Mouse (Mus musculus): ENCODE data around the gene 4930451I11Rik. TPM values are rescaled to one million over a fixed set of nuclear protein-coding genes. Genes with fewer than 3 reads are reported as not detected.

The 4930451I11Rik gene
- not detected for total RNA-seq (2021)
- long read RNA-seq, experiment 1 = 0 reads
- long read RNA-seq, experiment 2 = 0 reads

DNA sequence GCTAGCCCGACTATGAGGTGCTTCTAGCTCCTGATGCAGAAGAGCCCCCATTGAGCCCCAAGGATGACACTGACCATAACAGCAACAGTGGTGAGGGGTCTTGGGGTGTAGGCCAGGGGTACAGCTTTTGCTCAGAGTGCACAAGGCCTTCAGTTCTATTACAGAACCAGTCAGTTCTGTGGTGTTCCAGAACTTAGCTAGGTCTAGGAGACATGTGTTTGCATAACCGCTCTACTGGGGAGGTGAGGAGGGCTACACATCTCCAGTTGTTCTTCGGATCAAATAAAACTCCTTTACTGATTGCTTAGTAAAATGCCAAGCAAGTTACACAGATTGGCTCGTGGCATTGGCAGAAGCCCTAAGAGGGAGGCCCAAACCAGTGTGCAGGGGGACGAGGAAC lies at the start of gene 4930451I11Rik:
TSS of gene 4930451I11Rik (minus strand) at position 101 of the 400 bp plus-strand sequence.
- intact Hi-C loops (cut with DNase I) = no loop called here

DNA sequence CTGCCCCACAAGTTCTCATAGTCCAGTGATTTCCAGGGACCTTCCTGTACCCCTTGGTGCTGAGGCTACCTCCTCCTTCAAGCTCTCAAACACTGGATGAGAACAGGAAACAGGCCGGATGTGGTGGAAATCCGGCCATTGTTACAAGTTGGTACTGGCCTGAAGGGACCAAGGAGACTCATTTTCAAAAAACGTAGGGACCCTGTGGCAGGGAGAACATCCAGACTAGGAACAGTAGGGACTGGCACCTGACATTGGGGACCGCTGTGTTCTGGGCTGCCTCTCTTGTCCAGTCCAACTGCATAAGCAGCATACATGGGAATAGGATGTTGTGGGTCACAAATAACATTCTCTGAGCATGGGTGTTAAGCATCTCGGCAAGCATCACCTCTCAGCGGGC lies 49.6 kb upstream of the 4930451I11Rik start:
- peak in 1 of 2 experiments; percentile 38 for DNase-seq
- intact Hi-C loops (cut with DNase I) = loop anchor here (2.0 kb wide), 1 partner anchor 16 kb away; no protein-coding TSS in a partner anchor

More for the DNA sequence above, at the start of gene 4930451I11Rik:
- no peak for DNase-seq

GRCm38 (mm10) chr7:126877239-126877638 lies 45.8 kb upstream of the 4930451I11Rik start:
- intact Hi-C loops (cut with DNase I) = no loop called here
- no peak for DNase-seq

- intact Hi-C loops (cut with DNase I) = no loop called here
- no peak for DNase-seq
Observed at GRCm38 (mm10) chr7:126870520-126870891, 39.1 kb upstream of the 4930451I11Rik start.

DNA sequence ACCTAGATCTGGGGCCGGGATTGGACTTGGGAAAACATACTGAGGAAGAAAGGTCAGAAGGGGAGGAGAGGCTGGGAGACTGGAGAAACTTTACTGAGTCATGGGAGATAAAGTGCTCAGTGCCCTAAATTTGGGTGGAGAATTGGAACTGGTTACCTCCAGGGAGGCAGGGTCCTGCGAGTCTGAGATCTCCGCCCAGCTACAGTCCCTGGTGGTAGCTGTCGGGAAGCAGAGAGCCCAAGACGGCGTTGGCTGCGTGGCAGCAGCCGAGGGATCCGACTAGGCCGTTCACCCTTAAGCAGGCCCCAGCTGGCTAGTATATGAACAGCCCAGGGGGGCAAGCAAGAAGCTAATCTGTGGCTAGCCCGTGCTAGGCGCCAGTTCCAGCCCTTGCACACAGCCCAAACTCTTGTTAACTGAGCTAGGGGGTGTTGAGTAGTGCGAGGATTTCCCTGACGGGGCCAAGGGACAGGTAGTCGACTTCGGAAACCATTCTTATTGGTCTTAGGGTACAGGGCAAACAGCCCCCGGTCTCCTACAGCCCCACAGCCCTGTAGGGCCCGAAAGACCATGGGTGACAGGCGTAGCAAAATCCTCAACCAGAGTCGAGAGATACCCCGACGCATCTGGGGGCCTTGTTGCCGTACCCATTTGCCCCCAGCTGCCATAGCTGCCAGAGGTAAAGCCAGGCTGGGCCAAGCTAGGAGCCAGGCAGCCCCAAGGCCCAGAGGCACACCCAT lies 38.5 kb upstream of the 4930451I11Rik start:
- intact Hi-C loops (cut with DNase I) = no loop called here
- no peak for DNase-seq

- no peak for DNase-seq
- intact Hi-C loops (cut with DNase I) = no loop called here
Observed at GRCm38 (mm10) chr7:126868003-126868402, 36.6 kb upstream of the 4930451I11Rik start.

GRCm38 (mm10) chr7:126867534-126867933 lies 36.1 kb upstream of the 4930451I11Rik start:
- intact Hi-C loops (cut with DNase I) = no loop called here
- no peak for DNase-seq

- intact Hi-C loops (cut with DNase I) = loop anchor here (2.0 to 5.0 kb wide), 2 partner anchors 17 to 34 kb away; no protein-coding TSS in a partner anchor
Observed at GRCm38 (mm10) chr7:126863791-126864190, 32.4 kb upstream of the 4930451I11Rik start.

GRCm38 (mm10) chr7:126862147-126862784 lies 30.8 kb upstream of the 4930451I11Rik start, which contains the start of gene Ino80e:
Ino80e (minus strand) TSS chr7:126862377.
- peak; percentile 95 for DNase-seq
- intact Hi-C loops (cut with DNase I) = loop anchor here (5.0 kb wide), 1 partner anchor 35 kb away; no protein-coding TSS in a partner anchor

More at GRCm38 (mm10) chr7:126863791-126864190, 32.4 kb upstream of the 4930451I11Rik start:
- DNase-seq = no peak

- intact Hi-C loops (cut with DNase I) = loop anchor here (5.0 kb wide), 1 partner anchor 36 kb away; no protein-coding TSS in a partner anchor
- peak; percentile 93 to 96 for DNase-seq
Observed at GRCm38 (mm10) chr7:126861429-126862130, 30.1 kb upstream of the 4930451I11Rik start, which contains the start of gene Hirip3. Hirip3 (plus strand) TSS chr7:126861972.

DNA sequence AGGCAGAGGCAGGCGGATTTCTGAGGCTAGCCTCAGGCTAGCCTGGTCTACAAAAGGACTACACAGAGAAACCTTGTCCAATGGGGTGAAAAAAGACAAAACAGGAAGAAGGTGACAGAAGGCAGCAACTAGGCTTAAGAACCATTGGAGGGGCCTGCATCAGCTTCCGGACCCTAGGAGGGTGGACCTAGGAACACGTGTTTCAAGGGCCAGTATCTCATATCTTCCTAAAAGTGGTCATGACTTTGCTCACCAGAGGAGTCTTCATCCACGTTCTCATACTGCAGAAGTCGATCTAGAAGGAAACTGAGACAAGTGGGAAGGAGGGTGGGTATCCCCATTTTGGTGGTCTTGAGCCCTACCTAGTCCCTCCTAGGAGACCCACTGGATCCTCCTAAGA lies 29.5 kb upstream of the 4930451I11Rik start:
- DNase-seq = no peak
- intact Hi-C loops (cut with DNase I) = loop anchor here (5.0 kb wide), 1 partner anchor 36 kb away; no protein-coding TSS in a partner anchor

GRCm38 (mm10) chr7:126856741-126857420 lies 25.4 kb upstream of the 4930451I11Rik start:
- DNase-seq = no peak
- intact Hi-C loops (cut with DNase I) = no loop called here

GRCm38 (mm10) chr7:126855641-126856040 lies 24.2 kb upstream of the 4930451I11Rik start:
- DNase-seq = no peak
- intact Hi-C loops (cut with DNase I) = no loop called here

- DNase-seq = no peak
- intact Hi-C loops (cut with DNase I) = no loop called here
Observed at GRCm38 (mm10) chr7:126853454-126853853, 22.0 kb upstream of the 4930451I11Rik start.

DNA sequence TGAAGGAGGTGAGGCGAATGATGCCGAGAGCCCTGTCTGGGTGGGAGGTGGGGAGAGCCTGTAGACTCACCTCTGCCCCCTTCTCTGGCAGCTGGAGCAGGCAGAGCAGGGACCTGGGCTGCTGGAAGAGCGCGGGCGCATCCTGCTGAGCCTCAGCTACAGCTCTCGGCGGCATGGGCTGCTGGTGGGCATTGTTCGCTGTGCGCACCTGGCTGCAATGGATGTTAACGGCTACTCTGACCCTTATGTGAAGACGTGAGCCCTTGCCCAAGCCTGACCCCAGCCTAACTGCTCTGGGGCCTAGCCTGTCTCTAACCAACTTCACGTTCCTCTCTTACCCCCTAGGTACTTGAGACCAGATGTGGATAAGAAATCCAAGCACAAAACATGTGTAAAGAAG lies 19.8 kb upstream of the 4930451I11Rik start:
- intact Hi-C loops (cut with DNase I) = no loop called here
- no peak for DNase-seq

DNA sequence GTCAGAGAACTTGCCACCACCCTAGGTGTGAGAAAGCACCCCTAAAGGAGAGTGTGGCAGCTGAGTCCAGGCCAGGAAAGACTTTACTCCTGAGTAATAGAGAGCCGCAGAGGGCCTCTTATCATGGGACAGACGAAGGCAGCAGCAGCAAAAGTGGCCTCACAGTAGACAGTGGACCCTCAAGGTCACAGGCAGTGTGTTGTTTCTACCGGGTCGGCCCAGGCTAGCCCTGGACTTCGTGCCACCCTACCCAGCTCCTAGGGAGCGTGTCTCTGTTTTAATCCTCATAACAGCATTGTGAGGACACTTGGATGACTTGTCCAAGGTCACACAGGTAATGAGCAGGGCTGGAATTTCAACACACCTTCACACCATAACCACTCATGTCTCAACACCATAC lies 18.7 kb upstream of the 4930451I11Rik start:
- intact Hi-C loops (cut with DNase I) = no loop called here
- no peak for DNase-seq

- intact Hi-C loops (cut with DNase I) = no loop called here
- no peak for DNase-seq
Observed at GRCm38 (mm10) chr7:126848794-126849193, 17.4 kb upstream of the 4930451I11Rik start.

- no peak for DNase-seq
- intact Hi-C loops (cut with DNase I) = no loop called here
Observed at GRCm38 (mm10) chr7:126847421-126848398, 16.3 kb upstream of the 4930451I11Rik start.

GRCm38 (mm10) chr7:126847116-126847420 lies 15.6 kb upstream of the 4930451I11Rik start, which contains the start of gene Doc2a:
Doc2a (plus strand) TSS chr7:126847416.
- intact Hi-C loops (cut with DNase I) = no loop called here
- DNase-seq = no peak

Data from heart, postnatal 14 days (tissue).